Mouse (Mus musculus) kidney, adult 9 months (tissue): ENCODE results near the gene Ccdc24.

ENCODE experiments used
- DNase-seq: peaks from one replicate; pipeline ENCODE4 v3.0.0; 2022

The Ccdc24 gene

GRCm38 (mm10) chr4:117872471-117872886 is at the start of gene Ccdc24:
Gene Ccdc24 (minus strand): TSS chr4:117872557.
- peak; percentile 33 for DNase-seq

- no peak for DNase-seq
These were observed 49.0 kb upstream of the Ccdc24 start for GRCm38 (mm10) chr4:117921358-117921757.

- DNase-seq: no peak
These were observed 46.4 kb upstream of the Ccdc24 start for GRCm38 (mm10) chr4:117918762-117919161.

- DNase-seq: peak; percentile 47
These were observed 45.9 kb upstream of the Ccdc24 start for GRCm38 (mm10) chr4:117918261-117918660.

- DNase-seq: no peak
These were observed 45.5 kb upstream of the Ccdc24 start for GRCm38 (mm10) chr4:117917847-117918246.

GRCm38 (mm10) chr4:117917402-117917801 is 45.0 kb upstream of the Ccdc24 start:
- no peak for DNase-seq

GRCm38 (mm10) chr4:117916386-117916785 is 44.0 kb upstream of the Ccdc24 start:
- DNase-seq: no peak

GRCm38 (mm10) chr4:117915489-117916105 is 43.2 kb upstream of the Ccdc24 start:
- DNase-seq: no peak

- peak; percentile 95 for DNase-seq
These were observed 42.5 kb upstream of the Ccdc24 start, which contains the start of gene Ipo13 for GRCm38 (mm10) chr4:117914591-117915442. Gene Ipo13 (minus strand): TSS chr4:117914999.

GRCm38 (mm10) chr4:117914031-117914430 is 41.7 kb upstream of the Ccdc24 start:
- DNase-seq: no peak

GRCm38 (mm10) chr4:117913421-117913820 is 41.1 kb upstream of the Ccdc24 start:
- DNase-seq: peak; percentile 77

GRCm38 (mm10) chr4:117912685-117913273 is 40.4 kb upstream of the Ccdc24 start:
- DNase-seq: no peak

GRCm38 (mm10) chr4:117912131-117912561 is 39.8 kb upstream of the Ccdc24 start:
- DNase-seq: no peak

- DNase-seq: no peak
These were observed 36.6 kb upstream of the Ccdc24 start for GRCm38 (mm10) chr4:117908834-117909453.

- no peak for DNase-seq
These were observed 33.8 kb upstream of the Ccdc24 start for GRCm38 (mm10) chr4:117906196-117906595.

GRCm38 (mm10) chr4:117904761-117905160 is 32.4 kb upstream of the Ccdc24 start:
- DNase-seq: no peak

GRCm38 (mm10) chr4:117904094-117904493 is 31.7 kb upstream of the Ccdc24 start:
- no peak for DNase-seq

- DNase-seq: no peak
These were observed 25.8 kb upstream of the Ccdc24 start for GRCm38 (mm10) chr4:117898111-117898510.

- DNase-seq: no peak
These were observed 23.7 kb upstream of the Ccdc24 start for GRCm38 (mm10) chr4:117896031-117896430.

- DNase-seq: no peak
These were observed 23.0 kb upstream of the Ccdc24 start for GRCm38 (mm10) chr4:117895339-117895738.

GRCm38 (mm10) chr4:117894601-117895000 is 22.2 kb upstream of the Ccdc24 start:
- no peak for DNase-seq

GRCm38 (mm10) chr4:117893376-117893775 is 21.0 kb upstream of the Ccdc24 start:
- peak; percentile 56 for DNase-seq

GRCm38 (mm10) chr4:117891738-117892161 is 19.4 kb upstream of the Ccdc24 start, which contains the start of gene Dph2:
Gene Dph2 (minus strand): TSS chr4:117892032.
- peak; percentile 90 for DNase-seq
